Mouse (Mus musculus) liver, adult 2 months (tissue): ENCODE measurements around the gene Slc25a1. TPM values are rescaled to one million over a fixed set of nuclear protein-coding genes. Genes with fewer than 3 reads are reported as not detected.

ENCODE experiments used
- DNase-seq: peaks from one replicate; pipeline ENCODE4 v3.0.0-alpha.2; 2011; ENCODE audit warnings: low read depth, low spot score; ENCODE audit errors: extremely low read depth
- H3K27ac ChIP-seq: fragments of 200-500 bp; replicated peaks from 2 replicates; pipeline ENCODE4 v1.5.1; 2012; ENCODE audit warnings: low read depth, mild to moderate bottlenecking, control low read depth, inconsistent platforms, low read length; ENCODE audit not compliant: insufficient read depth
- H3K27me3 ChIP-seq: fragments of 200-500 bp; 2 replicates; pipeline ENCODE4 v1.6.1; 2012; ENCODE audit warnings: mild to moderate bottlenecking, moderate library complexity, low read length, inconsistent platforms; ENCODE audit not compliant: control insufficient read depth, insufficient read depth
- H3K36me3 ChIP-seq: fragments of 200-500 bp; 2 replicates; pipeline ENCODE4 v1.6.1; 2012; ENCODE audit warnings: low read length, inconsistent platforms; ENCODE audit not compliant: control insufficient read depth, insufficient read depth
- H3K4me1 ChIP-seq: fragments of 200-500 bp; 2 replicates; pipeline ENCODE4 v1.6.1; 2011; ENCODE audit warnings: low read length; ENCODE audit not compliant: control insufficient read depth, insufficient read depth
- H3K4me3 ChIP-seq: fragments of 200-500 bp; 2 replicates; pipeline ENCODE4 v1.5.1; 2011; ENCODE audit warnings: low read depth, mild to moderate bottlenecking, control low read depth, low read length, moderate library complexity; ENCODE audit not compliant: insufficient read depth
- H3K79me2 ChIP-seq: fragments of 200-500 bp; 2 replicates; pipeline ENCODE4 v1.6.1; 2012; ENCODE audit warnings: inconsistent platforms, mild to moderate bottlenecking, low read length, moderate library complexity; ENCODE audit not compliant: control insufficient read depth, insufficient read depth
- H3K9ac ChIP-seq: fragments of 200-500 bp; 2 replicates; pipeline ENCODE4 v1.6.1; 2012; ENCODE audit warnings: low read depth, mild to moderate bottlenecking, control low read depth, inconsistent platforms, low read length
- CTCF ChIP-seq: fragments of 200-500 bp; IDR thresholded peaks from 2 replicates; pipeline ENCODE4 v1.5.1; 2011; ENCODE audit warnings: low read depth, low read length, control low read depth
- POLR2A ChIP-seq: fragments of 200-500 bp; IDR thresholded peaks from 2 replicates; pipeline ENCODE4 v1.6.1; 2011; ENCODE audit warnings: low read length, control low read depth; ENCODE audit not compliant: insufficient read depth; ENCODE audit errors: extremely low read depth
- WGBS: fragments of 180-500 bp; shearing (Covaris S2); methylation state at CpG from one replicate; pipeline ENCODE4 v1.1.7; 2018; 5-methylcytosine and 5-hydroxymethylcytosine counted together
- polyA plus RNA-seq: library from polyadenylated mRNA; depleted of rRNA; stranded (reverse); fragments of >200 nt; gene quantifications from 2 replicates; pipeline ENCODE4 v1.2.3, GENCODE M21; 2012; rRNA removed
- total RNA-seq: library from RNA; depleted of rRNA; stranded (reverse); fragments of >200 nt; gene quantifications from 2 replicates; pipeline ENCODE4 v1.2.3, GENCODE M21; 2014; rRNA removed

Gene Slc25a1
- total and polyA plus RNA-seq, 2 experiments, result 164 to 373 TPM

- no peak for DNase-seq
- Histone ChIP-seq H3K27ac (no peak overlapping the region), H3K4me3 (no peak overlapping the region), H3K36me3 (no peaks in the 10 kb centered on the region), H3K4me1 (peaks cover 29% of the 10 kb centered on the region), H3K27me3 (no peaks in the 10 kb centered on the region), H3K79me2 (peaks cover 69% of the 10 kb centered on the region), H3K9ac (no peak overlapping the region)
- no peak for TF ChIP-seq POLR2A
These were observed 45.8 kb downstream of the Slc25a1 start for GRCm38 (mm10) chr16:17882196-17882595.

- WGBS, result 74% methylated on average over 4 of the region's 4 CpGs
- Histone ChIP-seq H3K27ac (no peak overlapping the region), H3K79me2 (peaks cover 55% of the 10 kb centered on the region), H3K36me3 (no peaks in the 10 kb centered on the region), H3K27me3 (no peaks in the 10 kb centered on the region), H3K4me1 (peaks cover 21% of the 10 kb centered on the region), H3K4me3 (no peak overlapping the region), H3K9ac (no peak overlapping the region)
- no peak for DNase-seq
- no peak for TF ChIP-seq CTCF
- TF ChIP-seq POLR2A, result no peak
These were observed 48.4 kb downstream of the Slc25a1 start for GRCm38 (mm10) chr16:17879571-17879970.

GRCm38 (mm10) chr16:17876096-17876495, 51.9 kb downstream of the Slc25a1 start:
- Histone ChIP-seq H3K27ac (no peak overlapping the region), H3K27me3 (no peaks in the 10 kb centered on the region), H3K79me2 (peaks cover 45% of the 10 kb centered on the region), H3K4me3 (no peak overlapping the region), H3K4me1 (peaks cover 14% of the 10 kb centered on the region), H3K9ac (no peak overlapping the region), H3K36me3 (peaks cover 9% of the 10 kb centered on the region; the same call in 1 of the 2 replicates)
- WGBS, result 96% methylated on average over 1 of the region's 1 CpGs
- TF ChIP-seq CTCF, result no peak
- TF ChIP-seq POLR2A, result no peak
- DNase-seq, result no peak

Other genes starting within 250 kb of the Slc25a1 start
- 14.8 and 23.4 TPM in 2 replicates for gene Med15, start 195.3 kb downstream of the Slc25a1 start, total RNA-seq
- 32.6 and 49.7 TPM in 2 replicates for gene Med15, start 195.3 kb downstream of the Slc25a1 start, polyA plus RNA-seq
- gene Klhl22, start 168.6 kb downstream of the Slc25a1 start, total RNA-seq, result 9.7 and 10.2 TPM in 2 replicates
- 25.5 and 28.2 TPM in 2 replicates for gene Klhl22, start 168.6 kb downstream of the Slc25a1 start, polyA plus RNA-seq
- 1.8 and 2.3 TPM in 2 replicates for gene Scarf2, start 130.9 kb downstream of the Slc25a1 start, total RNA-seq
- 6.2 and 7.7 TPM in 2 replicates for gene Scarf2, start 130.9 kb downstream of the Slc25a1 start, polyA plus RNA-seq
- gene B830017H08Rik, start 95.1 kb downstream of the Slc25a1 start, total RNA-seq, result not detected in 2 replicates
- gene B830017H08Rik, start 95.1 kb downstream of the Slc25a1 start, polyA plus RNA-seq, result not detected in 2 replicates
- 0.27 and 1.0 TPM in 2 replicates for gene Car15, start 89.9 kb downstream of the Slc25a1 start, total RNA-seq
- gene Car15, start 89.9 kb downstream of the Slc25a1 start, polyA plus RNA-seq, result 1.6 and 3.7 TPM in 2 replicates
- 0.07 and 0.09 TPM in 2 replicates for gene Gm20518, start 36.5 kb downstream of the Slc25a1 start, total RNA-seq
- gene Gm20518, start 36.5 kb downstream of the Slc25a1 start, polyA plus RNA-seq, result 0.17 and 0.34 TPM in 2 replicates
- gene Tssk1, start 34.0 kb downstream of the Slc25a1 start, total RNA-seq, result 0.09 and 0.20 TPM in 2 replicates
- gene Tssk1, start 34.0 kb downstream of the Slc25a1 start, polyA plus RNA-seq, result 0.04 and 0.06 TPM in 2 replicates
- gene Dgcr2, start 29.7 kb downstream of the Slc25a1 start, total RNA-seq, result 31.6 and 44.7 TPM in 2 replicates
- gene Dgcr2, start 29.7 kb downstream of the Slc25a1 start, polyA plus RNA-seq, result 82.2 and 97.1 TPM in 2 replicates
- not detected in 2 replicates for gene Tssk2, start 29.6 kb downstream of the Slc25a1 start, total RNA-seq
- gene Tssk2, start 29.6 kb downstream of the Slc25a1 start, polyA plus RNA-seq, result not detected in 2 replicates
- 3.4 and 3.9 TPM in 2 replicates for gene Ess2, start 16.9 kb downstream of the Slc25a1 start, total RNA-seq
- 6.0 and 8.7 TPM in 2 replicates for gene Ess2, start 16.9 kb downstream of the Slc25a1 start, polyA plus RNA-seq
- not detected in 2 replicates for gene Gsc2, start 13.2 kb downstream of the Slc25a1 start, total RNA-seq
- gene Gsc2, start 13.2 kb downstream of the Slc25a1 start, polyA plus RNA-seq, result not detected in 2 replicates
- gene Vpreb2, start 52.2 kb upstream of the Slc25a1 start, total RNA-seq, result not detected in 2 replicates
- gene Vpreb2, start 52.2 kb upstream of the Slc25a1 start, polyA plus RNA-seq, result not detected in 2 replicates
- 45.3 and 45.9 TPM in 2 replicates for gene Dgcr6, start 124.6 kb upstream of the Slc25a1 start, total RNA-seq
- gene Dgcr6, start 124.6 kb upstream of the Slc25a1 start, polyA plus RNA-seq, result 103 and 121 TPM in 2 replicates
- 246 and 376 TPM in 2 replicates for gene Prodh, start 162.0 kb upstream of the Slc25a1 start, total RNA-seq
- 356 and 394 TPM in 2 replicates for gene Prodh, start 162.0 kb upstream of the Slc25a1 start, polyA plus RNA-seq
- not detected in 2 replicates for gene Rtn4r, start 199.4 kb upstream of the Slc25a1 start, total RNA-seq
- gene Rtn4r, start 199.4 kb upstream of the Slc25a1 start, polyA plus RNA-seq, result 0.07 TPM in 1 of 2 replicates, not detected in the other